Mouse (Mus musculus): ENCODE data around the gene Cdh12. TPM values are rescaled to one million over a fixed set of nuclear protein-coding genes. Genes with fewer than 3 reads are reported as not detected.
"Not testable (repeated sequence)": the region's sequence is repeated elsewhere in the genome, so short reads cannot be mapped to it uniquely, and the experiment has no call there.

Cdh12 gene
- polyA plus RNA-seq, 1 experiment = not detected

- Histone ChIP-seq H3K79me3 (ENCODE audit: low read depth) (no peaks in the 10 kb centered on the region), H3K79me2 (ENCODE audit: control insufficient read depth, insufficient read depth) (no peaks in the 10 kb centered on the region), H3K27me3 (ENCODE audit: control insufficient read depth, insufficient read depth, insufficient read length) (no peaks in the 10 kb centered on the region), H3ac (ENCODE audit: control insufficient read depth, insufficient read length, low read depth) (no peak overlapping the region), H3K4me3 (ENCODE audit: insufficient read depth, poor library complexity, severe bottlenecking) (no peak overlapping the region), H3K36me3 (ENCODE audit: control insufficient read depth, insufficient read depth) (no peaks in the 10 kb centered on the region)
- TF ChIP-seq MAX (IDR thresholded peaks at IDR 0.05) (no peak), MYOG (IDR thresholded peaks at IDR 0.05; ENCODE audit: control insufficient read depth, extremely low read depth, insufficient read length) (no peak), USF1 (IDR thresholded peaks at IDR 0.05; ENCODE audit: low read depth) (no peak), MYOD1 (IDR thresholded peaks at IDR 0.05; ENCODE audit: control insufficient read depth, insufficient read length, low read depth) (no peak), CTCF (IDR thresholded peaks at IDR 0.05; ENCODE audit: control insufficient read depth, insufficient read depth, insufficient read length) (no peak), CEBPB (IDR thresholded peaks at IDR 0.05; ENCODE audit: low read depth) (no peak), FOSL1 (IDR thresholded peaks at IDR 0.05; ENCODE audit: insufficient read depth, low read length, poor library complexity, severe bottlenecking) (no peak)
Measured at GRCm38 (mm10) chr15:21132999-21133398, 683.9 kb downstream of the Cdh12 start.

GRCm38 (mm10) chr15:21146896-21147295 lies 697.8 kb downstream of the Cdh12 start:
- Histone ChIP-seq H3K27me3 (ENCODE audit: control insufficient read depth, insufficient read depth, insufficient read length) (no peaks in the 10 kb centered on the region), H3K4me3 (ENCODE audit: insufficient read depth, poor library complexity, severe bottlenecking) (no peak overlapping the region), H3ac (ENCODE audit: control insufficient read depth, insufficient read length, low read depth) (no peak overlapping the region), H3K79me2 (ENCODE audit: control insufficient read depth, insufficient read depth) (no peaks in the 10 kb centered on the region), H3K79me3 (ENCODE audit: low read depth) (no peaks in the 10 kb centered on the region), H3K36me3 (ENCODE audit: control insufficient read depth, insufficient read depth) (no peaks in the 10 kb centered on the region)
- TF ChIP-seq MYOG (IDR thresholded peaks at IDR 0.05; ENCODE audit: control insufficient read depth, extremely low read depth, insufficient read length) (no peak), CEBPB (IDR thresholded peaks at IDR 0.05; ENCODE audit: low read depth) (no peak), MAX (IDR thresholded peaks at IDR 0.05) (no peak), CTCF (IDR thresholded peaks at IDR 0.05; ENCODE audit: control insufficient read depth, insufficient read depth, insufficient read length) (no peak), MYOD1 (IDR thresholded peaks at IDR 0.05; ENCODE audit: control insufficient read depth, insufficient read length, low read depth) (no peak), USF1 (IDR thresholded peaks at IDR 0.05; ENCODE audit: low read depth) (no peak), FOSL1 (IDR thresholded peaks at IDR 0.05; ENCODE audit: insufficient read depth, low read length, poor library complexity, severe bottlenecking) (no peak)

DNA sequence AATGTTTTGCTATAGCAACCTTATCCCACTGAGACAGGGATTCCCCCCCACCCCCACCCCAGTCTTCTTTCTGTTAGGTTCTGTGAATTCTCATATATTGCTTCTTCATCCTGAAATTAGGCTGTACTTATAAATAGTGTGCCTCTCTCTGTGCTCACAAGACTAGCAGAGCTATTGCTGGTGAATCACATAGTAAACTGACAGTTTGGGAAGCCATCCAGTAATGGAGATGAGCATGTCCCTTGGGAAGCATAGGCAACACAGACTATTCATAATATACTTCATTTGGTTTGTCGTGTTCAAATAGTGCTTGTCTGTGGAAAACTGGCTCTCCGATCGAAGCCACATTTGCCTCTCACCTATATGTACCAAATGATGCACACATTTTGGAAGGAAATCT lies 704.5 kb downstream of the Cdh12 start:
- H3K4me3 ChIP-seq (ENCODE audit: insufficient read depth, poor library complexity, severe bottlenecking) = no peak overlapping the region
- no peaks in the 10 kb centered on the region for H3K79me3 ChIP-seq (ENCODE audit: low read depth)
- no peak overlapping the region for H3ac ChIP-seq (ENCODE audit: control insufficient read depth, insufficient read length, low read depth)
- H3K36me3 ChIP-seq (ENCODE audit: control insufficient read depth, insufficient read depth) = no peaks in the 10 kb centered on the region
- no peaks in the 10 kb centered on the region for H3K79me2 ChIP-seq (ENCODE audit: control insufficient read depth, insufficient read depth)
- H3K27me3 ChIP-seq (ENCODE audit: control insufficient read depth, insufficient read depth, insufficient read length) = no peaks in the 10 kb centered on the region
- TF ChIP-seq FOSL1 (IDR thresholded peaks at IDR 0.05; ENCODE audit: insufficient read depth, low read length, poor library complexity, severe bottlenecking) (no peak), MYOD1 (IDR thresholded peaks at IDR 0.05; ENCODE audit: control insufficient read depth, insufficient read length, low read depth) (no peak), MAX (IDR thresholded peaks at IDR 0.05) (no peak), MYOG (IDR thresholded peaks at IDR 0.05; ENCODE audit: control insufficient read depth, extremely low read depth, insufficient read length) (no peak), CEBPB (IDR thresholded peaks at IDR 0.05; ENCODE audit: low read depth) (no peak), USF1 (IDR thresholded peaks at IDR 0.05; ENCODE audit: low read depth) (no peak), CTCF (IDR thresholded peaks at IDR 0.05; ENCODE audit: control insufficient read depth, insufficient read depth, insufficient read length) (no peak)

DNA sequence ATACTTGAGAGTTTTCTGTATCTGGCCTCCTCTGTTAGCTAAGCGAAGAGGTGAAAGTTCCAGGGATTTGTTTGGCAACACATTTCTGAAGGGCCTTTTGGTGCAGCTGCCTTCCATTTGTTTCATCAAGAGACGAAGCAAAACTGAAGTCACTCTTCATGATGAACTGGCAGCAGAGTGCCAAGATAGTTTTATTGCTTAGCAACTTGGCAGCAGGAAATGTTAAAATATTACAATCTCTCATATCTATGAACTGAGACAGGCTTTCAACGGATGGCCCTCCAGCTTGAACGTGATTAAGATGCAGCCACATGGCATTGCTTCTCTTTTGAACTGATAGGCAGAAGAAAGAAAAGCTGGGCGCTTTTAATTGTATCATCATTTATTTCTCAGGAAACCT lies 730.7 kb downstream of the Cdh12 start:
- Histone ChIP-seq H3K79me3 (ENCODE audit: low read depth) (no peaks in the 10 kb centered on the region), H3K4me3 (ENCODE audit: insufficient read depth, poor library complexity, severe bottlenecking) (no peak overlapping the region), H3K27me3 (ENCODE audit: control insufficient read depth, insufficient read depth, insufficient read length) (no peaks in the 10 kb centered on the region), H3ac (ENCODE audit: control insufficient read depth, insufficient read length, low read depth) (no peak overlapping the region), H3K79me2 (ENCODE audit: control insufficient read depth, insufficient read depth) (no peaks in the 10 kb centered on the region), H3K36me3 (ENCODE audit: control insufficient read depth, insufficient read depth) (no peaks in the 10 kb centered on the region)
- no peak for TF ChIP-seq MAX (IDR thresholded peaks at IDR 0.05)
- TF ChIP-seq MYOD1 (IDR thresholded peaks at IDR 0.05; ENCODE audit: control insufficient read depth, insufficient read length, low read depth) = no peak
- TF ChIP-seq FOSL1 (IDR thresholded peaks at IDR 0.05; ENCODE audit: insufficient read depth, low read length, poor library complexity, severe bottlenecking) = no peak
- TF ChIP-seq MYOG (IDR thresholded peaks at IDR 0.05; ENCODE audit: control insufficient read depth, extremely low read depth, insufficient read length) = no peak
- no peak for TF ChIP-seq CTCF (IDR thresholded peaks at IDR 0.05; ENCODE audit: control insufficient read depth, insufficient read depth, insufficient read length)
- TF ChIP-seq USF1 (IDR thresholded peaks at IDR 0.05; ENCODE audit: low read depth) = no peak
- no peak for TF ChIP-seq CEBPB (IDR thresholded peaks at IDR 0.05; ENCODE audit: low read depth)

GRCm38 (mm10) chr15:21180191-21180590 lies 731.1 kb downstream of the Cdh12 start:
- H3K27me3 ChIP-seq (ENCODE audit: control insufficient read depth, insufficient read depth, insufficient read length) = no peaks in the 10 kb centered on the region
- H3ac ChIP-seq (ENCODE audit: control insufficient read depth, insufficient read length, low read depth) = no peak overlapping the region
- TF ChIP-seq CTCF (IDR thresholded peaks at IDR 0.05; ENCODE audit: control insufficient read depth, insufficient read depth, insufficient read length) (no peak), CEBPB (IDR thresholded peaks at IDR 0.05; ENCODE audit: low read depth) (no peak), MAX (IDR thresholded peaks at IDR 0.05) (no peak), USF1 (IDR thresholded peaks at IDR 0.05; ENCODE audit: low read depth) (no peak), FOSL1 (IDR thresholded peaks at IDR 0.05; ENCODE audit: insufficient read depth, low read length, poor library complexity, severe bottlenecking) (no peak), MYOG (IDR thresholded peaks at IDR 0.05; ENCODE audit: control insufficient read depth, extremely low read depth, insufficient read length) (no peak), MYOD1 (IDR thresholded peaks at IDR 0.05; ENCODE audit: control insufficient read depth, insufficient read length, low read depth) (no peak)
- no peak overlapping the region for H3K4me3 ChIP-seq (ENCODE audit: insufficient read depth, poor library complexity, severe bottlenecking)
- H3K79me3 ChIP-seq (ENCODE audit: low read depth) = no peaks in the 10 kb centered on the region
- no peaks in the 10 kb centered on the region for H3K36me3 ChIP-seq (ENCODE audit: control insufficient read depth, insufficient read depth)
- no peaks in the 10 kb centered on the region for H3K79me2 ChIP-seq (ENCODE audit: control insufficient read depth, insufficient read depth)

- TF ChIP-seq USF1 (IDR thresholded peaks at IDR 0.05; ENCODE audit: low read depth) (no peak), MAX (IDR thresholded peaks at IDR 0.05) (no peak), MYOD1 (IDR thresholded peaks at IDR 0.05; ENCODE audit: control insufficient read depth, insufficient read length, low read depth) (no peak), CEBPB (IDR thresholded peaks at IDR 0.05; ENCODE audit: low read depth) (no peak), FOSL1 (IDR thresholded peaks at IDR 0.05; ENCODE audit: insufficient read depth, low read length, poor library complexity, severe bottlenecking) (no peak), MYOG (IDR thresholded peaks at IDR 0.05; ENCODE audit: control insufficient read depth, extremely low read depth, insufficient read length) (no peak), CTCF (IDR thresholded peaks at IDR 0.05; ENCODE audit: control insufficient read depth, insufficient read depth, insufficient read length) (no peak)
Measured at GRCm38 (mm10) chr15:21185799-21186198, 736.7 kb downstream of the Cdh12 start.

DNA sequence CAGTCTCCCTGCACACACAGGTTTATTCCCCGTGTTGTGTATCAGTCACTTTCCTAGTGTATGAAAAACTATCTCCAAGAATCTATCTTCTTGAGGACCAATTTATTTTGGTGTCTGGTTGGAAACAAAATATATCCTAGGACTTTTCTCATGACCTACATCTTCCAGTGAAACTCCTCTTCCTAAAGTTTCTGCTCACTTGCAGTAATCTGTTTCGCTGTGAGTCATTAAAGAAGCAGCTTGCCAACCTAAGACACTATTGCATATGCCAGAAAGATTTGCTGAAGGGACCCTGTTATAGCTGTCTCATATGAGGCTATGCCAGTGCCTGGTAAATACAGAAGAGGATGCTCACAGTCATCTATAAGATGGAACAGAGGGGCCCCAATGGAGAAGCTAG lies 761.0 kb downstream of the Cdh12 start:
- H3K27me3 ChIP-seq (ENCODE audit: control insufficient read depth, insufficient read depth, insufficient read length); H3K79me3 ChIP-seq (ENCODE audit: low read depth); H3K36me3 ChIP-seq (ENCODE audit: control insufficient read depth, insufficient read depth); H3K79me2 ChIP-seq (ENCODE audit: control insufficient read depth, insufficient read depth); H3ac ChIP-seq (ENCODE audit: control insufficient read depth, insufficient read length, low read depth); H3K4me3 ChIP-seq (ENCODE audit: insufficient read depth, poor library complexity, severe bottlenecking): not testable (repeated sequence)

More at GRCm38 (mm10) chr15:21185799-21186198, 736.7 kb downstream of the Cdh12 start:
- H3K27me3 ChIP-seq (ENCODE audit: control insufficient read depth, insufficient read depth, insufficient read length) = no peaks in the 10 kb centered on the region
- H3K79me2 ChIP-seq (ENCODE audit: control insufficient read depth, insufficient read depth) = no peaks in the 10 kb centered on the region
- H3K36me3 ChIP-seq (ENCODE audit: control insufficient read depth, insufficient read depth) = no peaks in the 10 kb centered on the region
- H3K79me3 ChIP-seq (ENCODE audit: low read depth) = no peaks in the 10 kb centered on the region
- H3ac ChIP-seq (ENCODE audit: control insufficient read depth, insufficient read length, low read depth) = no peak overlapping the region
- H3K4me3 ChIP-seq (ENCODE audit: insufficient read depth, poor library complexity, severe bottlenecking) = no peak overlapping the region

Measured in C2C12 (cell line).